Mouse (Mus musculus) lung, postnatal 0 days (tissue): ENCODE data around the gene Hs3st1. TPM values are rescaled to one million over a fixed set of nuclear protein-coding genes. Genes with fewer than 3 reads are reported as not detected.

Experiments
- ATAC-seq: fragments of 200-750 bp; cut with Nextera tagmentation; 2 replicates; pipeline ENCODE4 v1.8.0; 2017; ENCODE audit warnings: moderate library complexity
- DNase-seq: peaks from one replicate; pipeline ENCODE4 v3.0.0-alpha.2; 2016; ENCODE audit warnings: low spot score
- H3K27ac ChIP-seq: fragments of 300-500 bp; sonication (generic); 2 replicates; pipeline ENCODE4 v1.5.1; 2014; ENCODE audit warnings: antibody characterized with exemption, mild to moderate bottlenecking, low read length, mixed read lengths
- H3K27me3 ChIP-seq: fragments of 300-500 bp; sonication (generic); replicated peaks from 2 replicates; pipeline ENCODE4 v1.6.1; 2014; ENCODE audit warnings: low read length, mixed read lengths; ENCODE audit not compliant: insufficient read depth
- H3K36me3 ChIP-seq: fragments of 300-500 bp; sonication (generic); 2 replicates; pipeline ENCODE4 v1.6.1; 2014; ENCODE audit warnings: low read length, mixed read lengths; ENCODE audit not compliant: insufficient read depth
- H3K4me1 ChIP-seq: fragments of 300-500 bp; sonication (generic); 2 replicates; pipeline ENCODE4 v1.6.1; 2014; ENCODE audit warnings: antibody characterized with exemption, low read depth, low read length, mixed read lengths; ENCODE audit not compliant: insufficient read depth
- H3K4me2 ChIP-seq: fragments of 300-500 bp; sonication (generic); replicated peaks from 2 replicates; pipeline ENCODE4 v1.6.1; 2014; ENCODE audit warnings: low read depth, mild to moderate bottlenecking, low read length, moderate library complexity, mixed read lengths
- H3K4me3 ChIP-seq: fragments of 300-500 bp; sonication (generic); 2 replicates; pipeline ENCODE4 v1.5.1; 2014; ENCODE audit warnings: low read depth, low read length
- H3K9ac ChIP-seq: fragments of 300-500 bp; sonication (generic); replicated peaks from 2 replicates; pipeline ENCODE4 v1.6.1; 2014; ENCODE audit warnings: low read depth, mild to moderate bottlenecking
- H3K9me3 ChIP-seq: fragments of 300-500 bp; sonication (generic); 2 replicates; pipeline ENCODE4 v1.6.1; 2016; ENCODE audit warnings: low read length, mixed read lengths
- CTCF ChIP-seq: IDR thresholded peaks from 2 replicates; pipeline ENCODE4 v1.5.1; 2016; ENCODE audit warnings: antibody characterized with exemption, mild to moderate bottlenecking
- EP300 ChIP-seq: IDR thresholded peaks from 2 replicates; pipeline ENCODE4 v1.6.1; 2016; ENCODE audit warnings: antibody characterized with exemption, mild to moderate bottlenecking, control low read depth
- WGBS: fragments of 180-500 bp; shearing (Covaris S2); extraction: QIAGEN DNeasy Blood & Tissue Kit; methylation state at CpG from one replicate; pipeline ENCODE4 v1.1.7; 2014; 5-methylcytosine and 5-hydroxymethylcytosine counted together
- polyA plus RNA-seq: library from polyadenylated mRNA; unstranded; fragments of >200 nt; fragmentation: Nextera tagmentation; extraction: Ambion mirVana; gene quantifications from 2 replicates; pipeline ENCODE4 v1.2.1, GENCODE M21; 2015

Gene Hs3st1
- polyA plus RNA-seq, 1 experiment from 2014 or later = 17.5 TPM

DNA sequence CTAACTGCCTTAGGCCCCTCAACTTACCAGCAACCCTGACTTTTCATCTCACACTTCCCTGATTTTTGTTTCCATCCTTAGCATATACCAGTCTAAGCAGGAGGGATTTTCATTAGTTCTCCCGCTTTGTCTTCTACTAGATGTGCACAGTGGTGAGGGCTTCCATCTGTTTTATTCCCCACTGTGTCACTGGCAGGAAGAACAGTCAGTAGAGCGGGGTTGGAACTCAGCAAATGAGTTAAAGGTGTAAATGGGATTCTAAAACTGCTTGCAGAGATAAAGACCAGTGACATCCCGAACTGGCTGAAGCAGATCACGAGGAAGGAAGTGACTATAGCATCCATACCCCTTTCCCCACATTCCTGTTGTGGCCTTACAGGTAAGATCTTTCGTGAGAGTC, 116.3 kb downstream of the Hs3st1 start:
- no peak overlapping the region for H3K4me2 ChIP-seq
- TF ChIP-seq CTCF = no peak
- no peak for TF ChIP-seq EP300
- H3K4me3 ChIP-seq = no peak overlapping the region
- DNase-seq = no peak
- no peaks in the 10 kb centered on the region for H3K36me3 ChIP-seq
- no peak overlapping the region for H3K9ac ChIP-seq
- peaks cover 2% of the 10 kb centered on the region; the same call in 1 of the 2 replicates for H3K4me1 ChIP-seq
- no peaks in the 10 kb centered on the region for H3K9me3 ChIP-seq
- H3K27me3 ChIP-seq = peaks cover 5% of the 10 kb centered on the region; the same call in 1 of the 2 replicates
- ATAC-seq = no peak
- 61% methylated on average over 5 of the region's 5 CpGs for WGBS
- no peak overlapping the region for H3K27ac ChIP-seq

DNA sequence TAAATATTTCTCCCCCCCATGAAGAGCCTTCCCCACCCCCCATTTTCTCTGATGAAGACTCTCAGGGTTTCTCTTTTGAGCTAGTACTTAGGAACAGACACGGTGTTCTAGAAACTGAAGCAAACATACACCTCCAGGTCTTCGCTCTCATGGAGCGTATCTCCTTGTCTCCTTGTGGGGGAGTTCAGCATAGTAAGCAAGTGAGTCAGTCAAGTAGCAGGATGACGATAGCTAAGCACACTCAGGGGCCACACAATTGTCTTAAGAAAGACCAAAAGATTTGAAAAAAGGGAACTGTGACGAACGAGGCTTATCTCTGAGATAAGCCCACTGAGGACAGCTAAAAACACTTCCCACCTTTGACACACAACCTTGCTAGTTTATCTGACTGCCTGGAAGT, 117.4 kb downstream of the Hs3st1 start:
- H3K4me3 ChIP-seq = no peak overlapping the region
- no peaks in the 10 kb centered on the region for H3K4me1 ChIP-seq
- 45% methylated on average over 6 of the region's 6 CpGs for WGBS
- no peak overlapping the region for H3K4me2 ChIP-seq
- H3K9me3 ChIP-seq = no peaks in the 10 kb centered on the region
- TF ChIP-seq CTCF = no peak
- no peak for TF ChIP-seq EP300
- no peak overlapping the region for H3K27ac ChIP-seq
- ATAC-seq (no peak), DNase-seq (no peak)
- H3K36me3 ChIP-seq = no peaks in the 10 kb centered on the region
- H3K27me3 ChIP-seq = 0 out of 2 replicates have a peak, but pooled peaks cover 3% of the 10 kb centered on the region
- no peak overlapping the region for H3K9ac ChIP-seq

DNA sequence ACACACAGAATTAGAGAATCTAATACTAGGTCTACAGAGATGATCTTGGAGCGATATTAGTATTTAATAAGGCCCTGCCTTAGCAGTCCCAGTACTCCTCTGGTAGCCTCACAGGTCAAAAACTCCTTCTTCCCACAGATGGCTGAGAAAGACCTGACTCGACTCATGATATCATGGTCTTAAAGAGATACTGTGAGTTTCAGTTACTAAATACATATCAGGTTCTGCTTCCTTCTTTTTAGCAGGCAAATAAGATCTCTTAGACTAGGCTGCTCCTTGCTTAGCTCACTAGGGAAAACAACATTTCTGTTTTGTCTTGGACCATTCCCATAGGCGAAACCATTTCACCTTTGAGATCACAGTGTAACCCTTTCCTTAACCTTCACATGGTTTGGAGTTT, 119.2 kb downstream of the Hs3st1 start:
- no peak overlapping the region for H3K4me3 ChIP-seq
- no peaks in the 10 kb centered on the region for H3K4me1 ChIP-seq
- WGBS = 81% methylated on average over 3 of the region's 3 CpGs
- no peak overlapping the region for H3K27ac ChIP-seq
- ATAC-seq = no peak
- H3K27me3 ChIP-seq = no peaks in the 10 kb centered on the region
- no peaks in the 10 kb centered on the region for H3K36me3 ChIP-seq
- TF ChIP-seq CTCF = no peak
- no peak overlapping the region for H3K4me2 ChIP-seq
- no peak overlapping the region for H3K9ac ChIP-seq
- no peak for DNase-seq
- no peaks in the 10 kb centered on the region for H3K9me3 ChIP-seq

DNA sequence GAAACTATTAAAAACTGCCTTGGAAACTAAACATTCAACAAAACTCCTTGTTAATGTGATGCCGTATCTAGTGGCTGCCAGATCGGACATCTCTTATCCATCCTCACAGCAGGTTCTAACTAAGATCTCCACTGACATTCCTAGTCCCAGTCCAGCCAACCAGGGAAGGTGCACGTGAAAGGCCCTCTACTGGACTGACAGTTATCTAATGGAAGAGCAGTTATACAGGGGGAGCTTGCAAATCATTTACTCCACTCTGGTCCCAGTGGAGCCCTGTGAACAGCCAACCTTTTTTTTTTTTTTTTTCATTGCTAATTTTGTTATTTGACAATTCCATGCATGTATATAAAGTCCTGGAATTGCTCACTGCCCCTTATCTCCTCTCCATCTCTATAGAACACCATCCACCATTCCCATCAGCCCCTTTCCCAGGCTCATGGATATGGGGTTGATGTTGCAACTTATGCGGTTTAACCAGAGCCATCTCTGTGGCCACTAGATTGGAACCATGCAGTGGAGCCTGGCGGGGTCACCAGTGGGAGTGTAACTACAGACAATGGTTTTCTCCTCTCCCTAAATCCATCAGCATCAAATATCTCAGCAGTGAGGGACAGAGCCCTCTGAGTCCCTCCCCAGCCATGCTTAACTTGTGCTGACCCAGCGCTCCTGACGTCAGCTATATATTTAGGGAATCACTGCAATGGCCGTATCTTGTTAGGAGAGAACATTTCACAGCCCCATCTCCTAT, 120.8 kb downstream of the Hs3st1 start:
- H3K4me3 ChIP-seq = no peak overlapping the region
- no peaks in the 10 kb centered on the region for H3K9me3 ChIP-seq

DNA sequence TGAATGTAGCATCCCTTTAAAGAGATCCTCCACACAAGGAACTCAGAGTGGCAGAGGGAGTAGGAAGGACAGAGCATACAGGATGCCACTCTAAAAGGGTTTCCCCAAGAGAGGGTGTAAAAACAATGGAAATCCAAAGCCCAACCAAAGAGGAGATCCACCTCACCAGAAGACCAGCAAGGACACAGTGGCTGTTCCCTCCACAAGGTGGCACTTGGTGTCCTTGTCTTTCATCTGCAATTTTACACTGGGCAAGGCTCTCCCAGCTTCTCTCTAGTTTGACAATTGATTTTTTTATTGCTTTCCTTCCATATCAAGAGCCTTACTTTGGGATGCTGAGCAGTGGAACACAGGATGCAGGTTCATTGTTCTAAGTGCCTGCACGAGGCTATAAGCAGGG, 122.1 kb downstream of the Hs3st1 start:
- Histone ChIP-seq H3K27me3 (no peaks in the 10 kb centered on the region), H3K4me2 (no peak overlapping the region), H3K4me3 (no peak overlapping the region), H3K9me3 (no peaks in the 10 kb centered on the region), H3K27ac (no peak overlapping the region), H3K9ac (no peak overlapping the region), H3K36me3 (no peaks in the 10 kb centered on the region), H3K4me1 (no peaks in the 10 kb centered on the region)
- no peak for ATAC-seq
- 40% methylated on average over 1 of the region's 1 CpGs for WGBS
- no peak for TF ChIP-seq EP300
- TF ChIP-seq CTCF = peak; percentile 54
- no peak for DNase-seq

More for the DNA sequence above, 120.8 kb downstream of the Hs3st1 start:
- TF ChIP-seq EP300 (no peak), CTCF (no peak)
- DNase-seq = no peak
- H3K36me3 ChIP-seq = no peaks in the 10 kb centered on the region
- no peak overlapping the region for H3K27ac ChIP-seq
- H3K4me1 ChIP-seq = no peaks in the 10 kb centered on the region
- 87% methylated on average over 8 of the region's 8 CpGs for WGBS
- no peak overlapping the region for H3K4me2 ChIP-seq
- no peak overlapping the region for H3K9ac ChIP-seq
- no peaks in the 10 kb centered on the region for H3K27me3 ChIP-seq
- ATAC-seq = no peak

DNA sequence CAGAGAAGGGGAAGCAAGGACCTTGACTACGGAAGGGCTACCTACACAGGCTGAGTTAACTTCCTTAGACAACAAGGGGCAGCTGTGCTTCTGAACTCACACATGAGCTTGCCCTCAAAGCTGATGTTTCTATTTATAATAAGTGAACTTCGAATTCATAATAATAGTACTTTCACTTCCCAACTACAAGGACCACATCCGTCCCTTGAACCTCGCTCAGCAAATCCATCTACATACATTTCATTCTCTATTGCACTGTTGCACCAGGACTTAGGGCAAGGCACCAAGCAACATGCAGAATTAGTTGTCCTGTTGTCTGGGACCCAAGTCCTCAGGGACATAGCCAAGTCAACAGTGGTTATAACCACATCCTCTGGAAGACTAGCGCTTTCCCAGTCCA, 124.4 kb downstream of the Hs3st1 start:
- no peak for TF ChIP-seq CTCF
- no peak for TF ChIP-seq EP300
- H3K4me2 ChIP-seq = no peak overlapping the region
- ATAC-seq (no peak), DNase-seq (no peak)
- no peaks in the 10 kb centered on the region for H3K36me3 ChIP-seq
- H3K4me1 ChIP-seq = no peaks in the 10 kb centered on the region
- H3K9me3 ChIP-seq = no peaks in the 10 kb centered on the region
- WGBS = 87% methylated on average over 5 of the region's 5 CpGs
- no peak overlapping the region for H3K9ac ChIP-seq
- no peak overlapping the region for H3K27ac ChIP-seq
- no peaks in the 10 kb centered on the region for H3K27me3 ChIP-seq
- no peak overlapping the region for H3K4me3 ChIP-seq
